Mouse (Mus musculus): ENCODE data around the gene Trim69. TPM values are rescaled to one million over a fixed set of nuclear protein-coding genes. Genes with fewer than 3 reads are reported as not detected.

Gene Trim69
- polyA plus RNA-seq, 1 experiment from 2014 or later: not detected

DNA sequence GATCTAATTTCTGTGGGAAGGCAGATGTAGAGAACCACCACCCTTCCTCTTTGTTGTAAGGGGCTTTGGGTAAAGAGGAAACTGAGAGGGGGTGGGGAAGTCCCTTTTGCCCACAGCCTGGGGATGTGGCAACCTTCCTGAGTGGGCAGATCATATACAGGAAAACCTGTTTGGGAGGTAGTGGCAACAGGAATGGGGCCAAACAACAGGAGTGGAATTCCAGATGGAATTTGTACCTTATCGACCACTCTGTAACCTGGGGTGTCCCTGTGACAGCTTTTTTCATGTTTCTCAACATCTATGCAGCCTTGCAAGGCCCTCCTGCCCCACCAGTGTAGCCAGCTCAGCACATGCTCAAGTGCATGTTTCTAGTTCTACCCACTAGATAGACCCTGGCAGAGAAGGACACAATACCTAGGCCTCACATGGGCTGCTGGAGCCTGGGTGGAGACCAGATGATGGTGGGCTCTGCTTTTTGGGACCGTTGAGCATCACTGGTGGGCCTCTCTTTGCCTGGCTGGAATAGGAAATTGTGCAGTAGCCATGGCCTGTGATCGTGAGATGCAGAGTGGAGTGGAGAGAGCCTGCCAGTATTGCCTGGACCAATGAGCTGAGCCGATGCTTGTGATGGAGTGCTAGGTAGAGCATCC, 4.3 kb upstream of the Trim69 start:
- peak overlapping the region; percentile 62 for H3K27ac ChIP-seq (ENCODE audit: low read depth)
- peak; percentile 89 for ATAC-seq
- peaks cover 29% of the 10 kb centered on the region for H3K36me3 ChIP-seq (replicated peaks; ENCODE audit: insufficient read depth, low read length)
- peak; percentile 60 for DNase-seq
- no peaks in the 10 kb centered on the region for H3K9me3 ChIP-seq (ENCODE audit: low read length)
- no peak overlapping the region for H3K4me3 ChIP-seq (ENCODE audit: low read depth, low read length)
- WGBS (ENCODE audit: insufficient replicate concordance): 50% methylated on average over 4 of the region's 4 CpGs
- H3K4me2 ChIP-seq (ENCODE audit: low read depth, low read length): peak overlapping the region; percentile 16; the same call in 1 of the 2 replicates
- H3K9ac ChIP-seq (replicated peaks): no peak overlapping the region
- peaks cover 19% of the 10 kb centered on the region for H3K4me1 ChIP-seq (ENCODE audit: insufficient read depth)
- no peaks in the 10 kb centered on the region for H3K27me3 ChIP-seq (ENCODE audit: insufficient read depth, low read length)
- TF ChIP-seq CTCF (IDR thresholded peaks at IDR 0.05; ENCODE audit: low read depth): no peak
- TF ChIP-seq EP300 (IDR thresholded peaks at IDR 0.05; ENCODE audit: low read depth): peak; percentile 58; the same call in 1 of the 2 replicates

DNA sequence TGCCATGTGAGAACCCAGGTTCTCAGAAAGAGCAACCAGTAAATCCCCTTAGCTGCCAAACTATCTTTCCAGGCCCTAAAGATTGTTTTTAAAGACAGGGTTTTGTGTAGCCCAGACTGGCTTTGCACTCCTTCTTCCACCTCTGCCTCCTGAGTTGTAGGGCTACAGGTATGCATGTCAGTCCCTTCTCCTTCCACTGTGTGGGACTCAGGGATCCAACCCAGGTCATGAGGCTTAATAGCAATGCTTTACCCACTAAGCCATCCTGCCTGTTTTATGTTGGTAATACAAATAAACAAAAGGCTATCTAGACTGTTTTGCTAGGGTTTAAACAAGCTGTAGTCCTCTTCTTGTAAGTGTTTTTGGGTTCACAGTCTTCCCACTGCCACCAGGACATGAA, 2.9 kb upstream of the Trim69 start:
- no peaks in the 10 kb centered on the region for H3K9me3 ChIP-seq (ENCODE audit: low read length)
- no peak for ATAC-seq
- peaks cover 16% of the 10 kb centered on the region for H3K36me3 ChIP-seq (replicated peaks; ENCODE audit: insufficient read depth, low read length)
- DNase-seq: no peak
- H3K27me3 ChIP-seq (ENCODE audit: insufficient read depth, low read length): no peaks in the 10 kb centered on the region
- TF ChIP-seq EP300 (IDR thresholded peaks at IDR 0.05; ENCODE audit: low read depth) (no peak), CTCF (IDR thresholded peaks at IDR 0.05; ENCODE audit: low read depth) (no peak)
- H3K4me3 ChIP-seq (ENCODE audit: low read depth, low read length): no peak overlapping the region
- no peak overlapping the region for H3K4me2 ChIP-seq (ENCODE audit: low read depth, low read length)
- no peak overlapping the region for H3K27ac ChIP-seq (ENCODE audit: low read depth)
- peaks cover 12% of the 10 kb centered on the region for H3K4me1 ChIP-seq (ENCODE audit: insufficient read depth)
- H3K9ac ChIP-seq (replicated peaks): no peak overlapping the region

DNA sequence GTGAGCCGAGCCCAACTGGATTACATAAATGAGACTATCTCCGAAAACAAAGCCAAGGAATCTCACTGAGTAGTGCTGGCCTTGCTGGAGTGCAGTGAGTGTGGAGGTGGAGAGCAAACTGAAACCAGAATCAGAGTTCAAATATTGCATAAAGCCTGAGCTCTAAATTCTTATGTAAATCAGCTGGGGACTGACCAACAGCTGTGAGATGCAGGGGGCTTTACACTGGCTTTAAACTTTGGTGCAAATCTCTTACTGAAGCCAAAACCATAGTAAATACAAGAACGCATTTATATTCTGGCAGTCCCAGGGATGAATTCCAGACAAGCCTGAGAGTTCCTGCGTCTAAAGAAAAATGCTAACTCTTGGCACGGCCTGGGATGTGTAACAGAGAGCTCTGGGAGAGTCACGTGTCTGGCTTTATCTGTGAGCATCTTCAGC, 2.1 kb upstream of the Trim69 start:
- H3K27ac ChIP-seq (ENCODE audit: low read depth): peak overlapping the region; percentile 46; the same call in 1 of the 2 replicates
- ATAC-seq: no peak
- 57% methylated on average over 6 of the region's 6 CpGs for WGBS (ENCODE audit: insufficient replicate concordance)

DNA sequence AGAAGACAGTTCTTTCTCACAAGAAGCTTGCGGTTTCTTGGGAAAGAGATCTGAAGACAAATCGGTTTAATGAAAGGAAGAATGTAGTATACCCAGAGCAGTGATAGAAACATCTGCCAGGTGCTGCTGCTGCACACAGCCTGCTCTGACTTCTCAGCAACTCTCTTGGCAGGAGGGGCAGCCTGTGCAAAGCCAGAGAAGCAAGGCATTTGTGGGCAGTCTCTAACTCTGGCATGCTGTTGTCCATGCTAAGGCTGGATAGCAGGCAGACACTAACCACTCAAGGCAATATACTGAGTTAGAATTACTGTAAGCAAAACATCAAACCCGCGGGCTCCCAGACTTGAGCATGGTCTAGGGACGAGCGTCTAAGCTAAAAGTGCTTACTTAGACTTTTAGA, 833 bp upstream of the Trim69 start:
- Histone ChIP-seq H3K36me3 (replicated peaks; ENCODE audit: insufficient read depth, low read length) (0 out of 2 replicates have a peak, but pooled peaks cover 3% of the 10 kb centered on the region), H3K27me3 (ENCODE audit: insufficient read depth, low read length) (no peaks in the 10 kb centered on the region), H3K4me3 (ENCODE audit: low read depth, low read length) (no peak overlapping the region), H3K4me1 (ENCODE audit: insufficient read depth) (peaks cover 12% of the 10 kb centered on the region), H3K27ac (ENCODE audit: low read depth) (no peak overlapping the region), H3K9ac (replicated peaks) (no peak overlapping the region), H3K9me3 (ENCODE audit: low read length) (no peaks in the 10 kb centered on the region), H3K4me2 (ENCODE audit: low read depth, low read length) (no peak overlapping the region)
- TF ChIP-seq EP300 (IDR thresholded peaks at IDR 0.05; ENCODE audit: low read depth): no peak
- no peak for TF ChIP-seq CTCF (IDR thresholded peaks at IDR 0.05; ENCODE audit: low read depth)
- DNase-seq (no peak), ATAC-seq (no peak)
- 80% methylated on average over 6 of the region's 6 CpGs for WGBS (ENCODE audit: insufficient replicate concordance)

More for the DNA sequence above, 2.1 kb upstream of the Trim69 start:
- Histone ChIP-seq H3K9me3 (ENCODE audit: low read length) (no peaks in the 10 kb centered on the region), H3K36me3 (replicated peaks; ENCODE audit: insufficient read depth, low read length) (peaks cover 10% of the 10 kb centered on the region; the same call in 1 of the 2 replicates), H3K4me2 (ENCODE audit: low read depth, low read length) (no peak overlapping the region), H3K27me3 (ENCODE audit: insufficient read depth, low read length) (no peaks in the 10 kb centered on the region), H3K4me3 (ENCODE audit: low read depth, low read length) (no peak overlapping the region), H3K9ac (replicated peaks) (no peak overlapping the region), H3K4me1 (ENCODE audit: insufficient read depth) (peaks cover 12% of the 10 kb centered on the region)
- no peak for DNase-seq
- TF ChIP-seq EP300 (IDR thresholded peaks at IDR 0.05; ENCODE audit: low read depth): no peak
- no peak for TF ChIP-seq CTCF (IDR thresholded peaks at IDR 0.05; ENCODE audit: low read depth)

DNA sequence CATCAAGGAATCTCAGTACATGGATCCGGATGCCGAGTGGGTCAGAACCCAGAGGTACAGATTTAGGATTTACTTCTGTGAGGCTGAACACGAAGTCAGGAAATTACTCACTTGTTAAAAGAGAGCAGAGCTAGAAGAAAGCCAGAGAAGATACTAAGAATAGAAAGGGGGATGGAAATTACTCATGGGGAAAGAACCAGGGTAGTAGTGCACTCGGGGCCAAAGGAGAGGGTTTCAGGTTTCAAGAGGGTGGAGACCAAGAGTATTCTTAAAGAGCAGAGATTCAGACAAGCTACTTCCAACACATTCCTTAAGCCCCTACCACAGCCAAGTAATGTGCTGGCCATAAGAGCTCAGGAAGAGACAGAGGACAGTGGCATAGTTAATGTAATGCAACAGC, 1.0 kb downstream of the Trim69 start:
- H3K27me3 ChIP-seq (ENCODE audit: insufficient read depth, low read length): no peaks in the 10 kb centered on the region
- H3K9me3 ChIP-seq (ENCODE audit: low read length): no peaks in the 10 kb centered on the region
- H3K4me1 ChIP-seq (ENCODE audit: insufficient read depth): 0 out of 2 replicates have a peak, but pooled peaks cover 2% of the 10 kb centered on the region
- no peak overlapping the region for H3K9ac ChIP-seq (replicated peaks)
- TF ChIP-seq EP300 (IDR thresholded peaks at IDR 0.05; ENCODE audit: low read depth) (no peak), CTCF (IDR thresholded peaks at IDR 0.05; ENCODE audit: low read depth) (no peak)
- WGBS (ENCODE audit: insufficient replicate concordance): 42% methylated on average over 4 of the region's 4 CpGs
- no peak overlapping the region for H3K27ac ChIP-seq (ENCODE audit: low read depth)
- no peak overlapping the region for H3K4me2 ChIP-seq (ENCODE audit: low read depth, low read length)
- DNase-seq (no peak), ATAC-seq (no peak)
- H3K36me3 ChIP-seq (replicated peaks; ENCODE audit: insufficient read depth, low read length): no peaks in the 10 kb centered on the region
- H3K4me3 ChIP-seq (ENCODE audit: low read depth, low read length): no peak overlapping the region

DNA sequence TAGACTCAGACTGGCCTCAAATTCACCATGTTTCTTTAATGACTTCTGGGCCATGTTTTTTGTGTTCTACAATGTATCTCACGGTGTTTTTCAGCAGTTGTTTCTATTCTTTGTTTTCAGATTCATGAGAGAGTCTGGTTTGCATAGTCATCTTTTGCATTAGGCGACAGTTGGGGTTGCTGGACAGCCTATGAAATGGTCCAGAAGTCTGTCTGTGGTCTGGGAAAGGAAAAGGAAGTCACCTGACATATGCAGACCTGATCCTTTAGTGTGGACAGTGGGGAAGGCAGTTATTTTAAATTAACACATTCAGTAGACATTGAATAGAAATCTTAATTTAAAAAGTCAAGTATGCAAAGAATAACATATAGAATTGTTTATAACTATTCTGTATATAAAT, 2.0 kb downstream of the Trim69 start:
- Histone ChIP-seq H3K36me3 (replicated peaks; ENCODE audit: insufficient read depth, low read length) (no peaks in the 10 kb centered on the region), H3K9ac (replicated peaks) (no peak overlapping the region), H3K27ac (ENCODE audit: low read depth) (no peak overlapping the region), H3K4me2 (ENCODE audit: low read depth, low read length) (no peak overlapping the region), H3K4me3 (ENCODE audit: low read depth, low read length) (no peak overlapping the region), H3K4me1 (ENCODE audit: insufficient read depth) (0 out of 2 replicates have a peak, but pooled peaks cover 1% of the 10 kb centered on the region), H3K27me3 (ENCODE audit: insufficient read depth, low read length) (no peaks in the 10 kb centered on the region), H3K9me3 (ENCODE audit: low read length) (no peaks in the 10 kb centered on the region)
- ATAC-seq (no peak), DNase-seq (no peak)
- no peak for TF ChIP-seq CTCF (IDR thresholded peaks at IDR 0.05; ENCODE audit: low read depth)
- TF ChIP-seq EP300 (IDR thresholded peaks at IDR 0.05; ENCODE audit: low read depth): no peak
- 60% methylated on average over 2 of the region's 2 CpGs for WGBS (ENCODE audit: insufficient replicate concordance)
